In genomic region chr12:8884426-8885145, GRCm38 (mm10) we compare ENCODE assay signal across 9 mouse cellular contexts. TPM values are rescaled to one million over a fixed set of nuclear protein-coding genes. Genes with fewer than 3 reads are reported as not detected.
DNase-seq lines count a peak whose midpoint lies in the region; ATAC-seq and TF ChIP-seq lines count a peak whose summit lies in the region.
"Had no signal": no experiment of that assay in that cellular context is flagged by ENCODE, and none has a peak within 500 bp of the region (broad histone marks: within the 10 kb centered on the region; RNA-seq: fewer than 3 reads in every experiment).

No protein-coding gene starts in this region.

- peak overlapping the region; percentile 44; the same call in 1 of the 2 replicates for H3K9ac ChIP-seq in kidney, postnatal 0 days (ENCODE audit: low read depth, low read length)
- no peak overlapping the region; the same call in none of the 2 replicates for H3K9ac ChIP-seq in embryonic facial prominence, embryonic 11.5 days (replicated peaks; ENCODE audit: low read length)
- H3K9ac ChIP-seq in hindbrain, embryonic 12.5 days: no peak overlapping the region
- no peak overlapping the region for H3K9ac ChIP-seq in midbrain, postnatal 0 days (replicated peaks; ENCODE audit: low read length, poor library complexity, severe bottlenecking)

- H3K4me2 ChIP-seq in kidney, postnatal 0 days (ENCODE audit: low read length): peak overlapping the region; percentile 37
- peak overlapping the region; percentile 19; the same call in 1 of the 2 replicates for H3K4me2 ChIP-seq in embryonic facial prominence, embryonic 11.5 days (ENCODE audit: low read depth, low read length)
- H3K4me2 ChIP-seq in hindbrain, embryonic 12.5 days (replicated peaks): peak overlapping the region; percentile 26; the same call in 1 of the 2 replicates
- H3K4me2 ChIP-seq in midbrain, postnatal 0 days (ENCODE audit: low read depth, low read length, poor library complexity, severe bottlenecking): no peak overlapping the region

- H3K36me3 ChIP-seq in kidney, postnatal 0 days (ENCODE audit: insufficient read depth, low read length): no peaks in the 10 kb centered on the region
- H3K36me3 ChIP-seq in embryonic facial prominence, embryonic 11.5 days (replicated peaks; ENCODE audit: control insufficient read depth, insufficient read depth, low read depth, low read length): no peaks in the 10 kb centered on the region
- no peaks in the 10 kb centered on the region for H3K36me3 ChIP-seq in hindbrain, embryonic 12.5 days
- no peaks in the 10 kb centered on the region for H3K36me3 ChIP-seq in midbrain, postnatal 0 days (ENCODE audit: insufficient read depth, low read length)
- H3K36me3 ChIP-seq: G1E had no signal

- peak; percentile 57; the same call in 1 of the 2 replicates for ATAC-seq in kidney, postnatal 0 days (replicated peaks; ENCODE audit: low FRiP score, low read depth)
- ATAC-seq in embryonic facial prominence, embryonic 11.5 days (replicated peaks; ENCODE audit: insufficient number of reproducible peaks, low FRiP score, low TSS enrichment, low read depth): no peak
- ATAC-seq in hindbrain, embryonic 12.5 days (ENCODE audit: low FRiP score): no peak
- ATAC-seq in midbrain, postnatal 0 days (ENCODE audit: low FRiP score): peak; percentile 52; the same call in 1 of the 2 replicates

- peaks cover 15% of the 10 kb centered on the region for H3K4me1 ChIP-seq in kidney, postnatal 0 days (replicated peaks; ENCODE audit: insufficient read depth, low read length)
- H3K4me1 ChIP-seq in embryonic facial prominence, embryonic 11.5 days (ENCODE audit: control insufficient read depth, insufficient read depth, low read length): peaks cover 11% of the 10 kb centered on the region; the same call in 1 of the 2 replicates
- H3K4me1 ChIP-seq in hindbrain, embryonic 12.5 days: peaks cover 17% of the 10 kb centered on the region
- H3K4me1 ChIP-seq in midbrain, postnatal 0 days (ENCODE audit: insufficient read depth, low read length): no peaks in the 10 kb centered on the region

- 22% methylated on average over 13 of the region's 13 CpGs for WGBS in kidney, postnatal 0 days
- 20% methylated on average over 13 of the region's 13 CpGs for WGBS in embryonic facial prominence, embryonic 11.5 days
- 24% methylated on average over 13 of the region's 13 CpGs for WGBS in hindbrain, embryonic 12.5 days
- 26% methylated on average over 13 of the region's 13 CpGs for WGBS in midbrain, postnatal 0 days

- no peaks in the 10 kb centered on the region for H3K27me3 ChIP-seq in kidney, postnatal 0 days (ENCODE audit: insufficient read depth, low read length)
- H3K27me3 ChIP-seq in embryonic facial prominence, embryonic 11.5 days (ENCODE audit: control insufficient read depth, insufficient read depth, low read length): no peaks in the 10 kb centered on the region
- H3K27me3 ChIP-seq in hindbrain, embryonic 12.5 days: no peaks in the 10 kb centered on the region
- no peaks in the 10 kb centered on the region for H3K27me3 ChIP-seq in midbrain, postnatal 0 days (ENCODE audit: insufficient read depth, low read length)

- H3K27ac ChIP-seq in kidney, postnatal 0 days: peak overlapping the region; percentile 54; the same call in 1 of the 2 replicates
- H3K27ac ChIP-seq in embryonic facial prominence, embryonic 11.5 days (replicated peaks; ENCODE audit: low read depth, low read length): 0 out of 2 replicates have a peak overlapping the region, but pooled peaks have one; percentile 3
- no peak overlapping the region for H3K27ac ChIP-seq in hindbrain, embryonic 12.5 days
- H3K27ac ChIP-seq in midbrain, postnatal 0 days (ENCODE audit: low read depth, low read length): no peak overlapping the region

- H3K9me3 ChIP-seq in kidney, postnatal 0 days (replicated peaks; ENCODE audit: low read length): no peaks in the 10 kb centered on the region
- H3K9me3 ChIP-seq in embryonic facial prominence, embryonic 11.5 days (replicated peaks; ENCODE audit: control insufficient read depth, low read length): no peaks in the 10 kb centered on the region
- H3K9me3 ChIP-seq in hindbrain, embryonic 12.5 days (replicated peaks): no peaks in the 10 kb centered on the region
- H3K9me3 ChIP-seq in midbrain, postnatal 0 days (ENCODE audit: low read length): no peaks in the 10 kb centered on the region
- H3K9me3 ChIP-seq: G1E had no signal

- TF ChIP-seq CTCF in kidney, postnatal 0 days (IDR thresholded peaks at IDR 0.05; ENCODE audit: low read depth): peak; percentile 55
- peak; percentile 23; the same call in 1 of the 2 replicates for TF ChIP-seq CTCF in midbrain, postnatal 0 days (IDR thresholded peaks at IDR 0.05)

- H3K4me3 ChIP-seq in kidney, postnatal 0 days (replicated peaks; ENCODE audit: low read depth, low read length): no peak overlapping the region
- no peak overlapping the region for H3K4me3 ChIP-seq in embryonic facial prominence, embryonic 11.5 days (ENCODE audit: low read depth, low read length)
- H3K4me3 ChIP-seq in hindbrain, embryonic 12.5 days: no peak overlapping the region
- H3K4me3 ChIP-seq in midbrain, postnatal 0 days (ENCODE audit: low read depth, low read length): no peak overlapping the region

- peak; percentile 77 for DNase-seq in kidney, postnatal 0 days (ENCODE audit: low spot score)
- DNase-seq in kidney, postnatal 36 days: no peak
- no peak for DNase-seq in embryonic facial prominence, embryonic 11.5 days (ENCODE audit: low spot score)
- DNase-seq in midbrain, postnatal 0 days (ENCODE audit: low spot score): peak; percentile 22
- no peak for DNase-seq in left cerebral cortex, adult 9 months (ENCODE audit: low spot score in 2 of 2)
- DNase-seq in T-cell, adult 2 months (ENCODE audit: low spot score): no peak
- DNase-seq in urinary bladder, adult 2 months (ENCODE audit: low spot score): no peak

RNA-seq across cellular contexts. Expression of gene Laptm4a, which starts 36.9 kb away (rescaled TPM):
- polyA plus RNA-seq in kidney, postnatal 0 days (2015; fragmentation: Nextera tagmentation; extraction: Ambion mirVana): 446 and 479 TPM in 2 replicates
- 224 and 243 TPM in 2 replicates for polyA plus RNA-seq in embryonic facial prominence, embryonic 11.5 days (2014; fragmentation: Nextera tagmentation; extraction: Ambion mirVana)
- 222 and 249 TPM in 2 replicates for polyA plus RNA-seq in hindbrain, embryonic 12.5 days (2016; fragmentation: Nextera tagmentation; extraction: Ambion mirVana)
- total RNA-seq in midbrain, postnatal 0 days (2014; rRNA removed): 165 and 177 TPM in 2 replicates
- 225 TPM in 2 replicates for polyA plus RNA-seq in midbrain, postnatal 0 days (2015; fragmentation: Nextera tagmentation; extraction: Ambion mirVana)
- 786 and 857 TPM in 2 replicates for polyA plus RNA-seq in urinary bladder, adult 2 months (2012; rRNA removed)

Comparison
In these comparisons a context has a peak if more than half of its experiments do, and no peak if none do; other contexts are left out.
1. DNase-seq: peak in kidney, postnatal 0 days (single experiment) and midbrain, postnatal 0 days (single experiment); none in kidney, postnatal 36 days (0 of 2), embryonic facial prominence, embryonic 11.5 days (single experiment), left cerebral cortex, adult 9 months (0 of 2), T-cell, adult 2 months (single experiment) and urinary bladder, adult 2 months (single experiment).
2. ATAC-seq: peak in kidney, postnatal 0 days (single experiment) and midbrain, postnatal 0 days (single experiment); none in embryonic facial prominence, embryonic 11.5 days (single experiment) and hindbrain, embryonic 12.5 days (single experiment).
3. H3K27ac ChIP-seq: peak in kidney, postnatal 0 days (single experiment) and embryonic facial prominence, embryonic 11.5 days (single experiment); none in hindbrain, embryonic 12.5 days (single experiment) and midbrain, postnatal 0 days (single experiment).